Mouse (Mus musculus) gastrocnemius, postnatal 36 days (tissue): ENCODE results near the gene Zfp655. TPM values are rescaled to one million over a fixed set of nuclear protein-coding genes. Genes with fewer than 3 reads are reported as not detected.
"Not testable (repeated sequence)": the region's sequence is repeated elsewhere in the genome, so short reads cannot be mapped to it uniquely, and the experiment has no call there.

Experiments
- DNase-seq, 2 experiments: peaks; one replicate each; pipeline ENCODE4 v3.0.0; 2022
- intact Hi-C: fragments of 180-260 bp; cut with DNase I; formaldehyde crosslinking; loops from one replicate; pipeline ENCODE4 v1.15.1; 2025
- total RNA-seq, 2 experiments: library from RNA; stranded (reverse); gene quantifications; 2 replicates each; pipeline ENCODE4 v1.2.3; 2021

Zfp655 gene
- total RNA-seq, 2 experiments from 2014 or later: 9.2 to 14.6 TPM

DNA sequence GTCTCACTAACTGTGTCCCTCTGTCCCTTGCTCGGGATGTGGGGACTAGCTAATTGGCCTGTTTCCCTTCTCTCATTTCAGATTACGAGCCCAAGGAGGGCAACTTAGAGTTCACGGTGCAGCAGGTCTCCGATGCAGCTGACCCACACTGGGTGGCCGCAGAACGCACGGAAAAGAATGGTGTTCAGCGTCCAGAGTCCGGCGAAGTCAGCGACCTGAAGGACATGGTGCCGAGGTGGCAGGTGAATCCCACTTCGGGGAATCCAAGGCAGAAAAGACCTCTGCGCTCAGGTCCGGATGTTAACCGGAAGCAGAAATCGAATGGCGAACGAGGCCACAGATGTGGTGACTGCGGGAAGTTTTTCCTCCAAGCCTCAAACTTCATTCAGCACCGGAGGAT is 13.3 kb upstream of the Zfp655 start:
- DNase-seq: no peak
- intact Hi-C loops: no loop called here

DNA sequence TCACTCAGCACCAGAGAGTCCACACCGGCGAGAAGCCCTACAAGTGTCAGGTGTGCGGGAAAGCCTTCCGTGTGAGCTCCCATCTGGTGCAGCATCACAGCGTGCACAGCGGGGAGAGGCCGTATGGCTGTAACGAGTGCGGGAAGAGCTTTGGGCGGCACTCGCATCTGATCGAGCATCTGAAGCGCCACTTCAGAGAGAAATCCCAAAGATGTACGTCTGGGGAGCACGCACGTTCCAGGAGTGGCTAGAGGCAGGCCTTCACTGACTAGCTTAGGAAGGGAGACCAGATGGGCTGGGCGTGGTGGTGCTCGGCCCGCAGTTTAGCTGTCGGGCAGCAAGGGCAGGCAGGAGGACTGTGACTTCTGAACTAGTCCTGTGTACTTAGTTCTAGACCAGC is 12.8 kb upstream of the Zfp655 start:
- intact Hi-C loops: no loop called here
- DNase-seq: no peak

DNA sequence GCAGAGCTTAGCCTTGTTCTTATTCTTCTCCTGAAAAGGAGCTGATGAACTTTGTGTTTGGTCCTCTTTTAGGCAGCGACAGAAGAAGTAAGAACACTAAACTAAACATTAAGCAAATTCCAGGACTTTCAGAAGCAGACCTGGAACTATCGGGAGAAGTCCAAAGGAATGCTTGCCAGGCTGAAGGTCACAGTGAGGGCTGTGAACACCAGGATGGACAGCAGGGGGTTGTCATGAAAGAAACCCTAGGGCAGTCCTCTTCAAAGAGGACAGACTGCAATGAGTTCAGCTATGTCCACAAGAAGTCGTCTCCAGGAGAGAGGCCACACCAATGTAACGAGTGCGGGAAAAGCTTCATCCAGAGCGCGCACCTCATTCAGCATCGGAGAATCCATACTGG is 11.5 kb upstream of the Zfp655 start:
- intact Hi-C loops: no loop called here
- DNase-seq: no peak

DNA sequence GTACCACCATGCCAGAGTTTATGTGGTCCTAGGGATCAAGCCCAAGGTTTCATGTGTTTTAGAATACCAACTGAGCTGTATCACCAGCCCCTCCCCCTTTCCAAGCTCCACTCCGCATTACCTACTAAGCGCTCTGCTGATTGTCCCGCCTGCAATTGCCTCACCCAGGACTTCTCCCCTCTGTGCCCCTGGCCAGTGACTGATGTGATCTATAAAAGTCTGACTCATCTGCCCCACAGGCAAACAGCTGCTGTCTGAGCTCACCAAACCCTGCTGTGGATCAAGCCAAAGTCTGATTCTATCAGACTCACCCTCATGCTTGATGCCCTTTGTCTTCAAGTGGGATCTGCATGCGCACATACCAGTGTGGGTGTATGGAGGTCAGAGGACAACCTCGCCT is 8.7 kb upstream of the Zfp655 start:
- DNase-seq: no peak
- intact Hi-C loops: no loop called here

DNA sequence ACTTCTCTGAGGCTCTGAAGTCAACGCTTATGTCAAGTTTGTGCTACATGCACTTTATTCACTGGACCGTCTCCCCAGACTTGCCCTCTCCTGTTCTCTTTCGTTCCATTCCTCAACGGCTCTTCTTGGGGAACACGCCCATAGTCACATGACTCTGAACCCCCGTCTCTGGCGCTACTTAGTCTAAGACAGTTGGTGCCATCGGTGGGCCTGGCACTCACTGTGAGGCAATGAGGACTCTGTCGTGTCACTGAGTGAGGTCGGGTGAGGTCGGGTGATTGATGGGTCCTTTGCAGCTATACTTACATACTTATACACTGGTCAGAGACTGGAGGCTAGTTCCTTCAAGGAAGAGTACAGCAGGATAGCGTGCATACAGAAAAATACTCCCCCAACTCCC is 8.1 kb upstream of the Zfp655 start:
- no peak for DNase-seq
- intact Hi-C loops: no loop called here

DNA sequence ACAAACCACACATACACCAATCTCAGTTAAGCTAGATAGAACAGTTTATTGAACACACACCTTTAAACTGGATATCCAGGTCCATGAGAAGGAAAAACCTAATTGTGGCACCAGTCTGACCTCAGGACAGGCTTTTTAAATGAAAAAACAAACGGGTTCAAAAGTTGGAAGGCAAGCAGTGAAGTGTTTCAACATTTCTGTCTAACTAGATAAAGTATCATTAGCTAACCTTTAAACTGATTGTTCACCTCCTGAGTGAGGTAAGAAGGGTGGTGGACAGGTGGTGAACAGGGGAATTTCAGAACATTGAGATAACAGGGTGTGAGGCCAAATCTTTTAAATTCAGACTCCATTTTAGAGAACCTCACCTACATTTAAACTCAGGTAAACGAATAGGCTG is 5.1 kb upstream of the Zfp655 start:
- intact Hi-C loops: no loop called here
- no peak for DNase-seq

DNA sequence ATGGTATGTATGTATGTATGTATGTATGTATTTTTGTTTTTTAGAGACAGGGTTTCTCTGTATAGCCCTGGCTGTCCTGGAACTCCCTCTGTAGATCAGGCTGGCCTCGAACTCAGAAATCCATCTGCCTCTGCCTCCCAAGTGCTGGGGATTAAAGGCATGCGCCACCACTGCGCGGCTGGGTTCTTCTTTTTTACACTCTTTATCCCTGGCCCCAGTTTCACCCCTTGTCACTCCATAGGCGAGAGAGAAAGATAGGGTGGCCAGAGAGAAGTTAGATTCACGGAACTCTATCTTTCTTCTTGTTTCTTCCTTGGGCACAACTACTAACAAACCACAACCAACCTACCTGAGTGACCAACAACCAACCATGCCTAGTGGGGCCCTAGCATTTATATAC is 2.2 kb upstream of the Zfp655 start:
- intact Hi-C loops, DNase-seq: not testable (repeated sequence)

DNA sequence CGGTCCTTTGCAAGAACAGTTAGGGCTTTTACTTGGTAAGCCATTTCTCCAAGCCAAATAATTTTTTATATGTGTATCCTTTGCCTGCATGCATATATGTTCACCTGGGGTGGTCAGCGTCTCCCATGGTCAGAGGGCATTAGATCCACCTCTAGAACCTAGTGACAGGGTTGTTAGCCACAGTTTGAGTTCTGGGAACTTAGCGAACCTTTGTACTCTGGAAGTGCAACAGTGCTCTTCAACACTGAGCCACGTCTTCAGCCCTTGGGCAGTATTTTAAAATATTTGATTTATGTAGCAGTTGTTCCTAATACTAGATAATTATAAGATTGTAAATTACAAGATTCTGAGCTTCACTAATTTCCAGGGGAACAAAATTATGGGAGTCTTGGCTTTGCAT is 874 bp upstream of the Zfp655 start:
- intact Hi-C loops: loop anchor here (5.0 kb wide), 1 partner anchor 52 kb away; the partner anchor contains the start of gene Zscan25
- DNase-seq: no peak

DNA sequence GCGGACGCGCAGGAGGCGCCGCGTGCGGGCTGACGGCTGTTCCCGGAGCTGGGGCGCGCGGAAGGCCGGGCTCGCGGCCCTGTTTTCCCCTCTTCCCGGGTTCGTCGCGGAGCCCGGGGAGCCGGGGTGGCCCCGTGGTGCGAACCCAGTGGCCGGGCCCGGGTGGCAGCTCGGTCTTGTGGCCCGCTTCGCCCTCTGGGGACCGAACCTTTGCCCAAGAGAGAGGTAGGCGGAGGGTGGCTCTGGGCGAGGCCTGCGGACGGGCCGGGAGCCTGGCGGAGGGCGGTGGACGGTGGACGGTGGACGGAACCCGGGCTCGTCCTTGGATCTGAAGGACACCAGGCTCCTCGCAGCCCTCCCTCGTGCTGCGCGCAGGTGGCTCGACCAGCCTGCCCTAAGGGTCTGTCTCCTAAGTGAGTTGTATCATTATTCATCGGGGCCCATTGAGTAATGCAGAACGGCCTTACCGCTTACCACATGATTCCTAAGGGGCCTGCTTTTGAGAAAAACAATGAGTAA is 437 bp downstream of the Zfp655 start:
- intact Hi-C loops: loop anchor here (5.0 kb wide), 1 partner anchor 50 kb away; the partner anchor contains the start of gene Zscan25
- peak in 1 of 2 experiments; percentile 10 for DNase-seq

DNA sequence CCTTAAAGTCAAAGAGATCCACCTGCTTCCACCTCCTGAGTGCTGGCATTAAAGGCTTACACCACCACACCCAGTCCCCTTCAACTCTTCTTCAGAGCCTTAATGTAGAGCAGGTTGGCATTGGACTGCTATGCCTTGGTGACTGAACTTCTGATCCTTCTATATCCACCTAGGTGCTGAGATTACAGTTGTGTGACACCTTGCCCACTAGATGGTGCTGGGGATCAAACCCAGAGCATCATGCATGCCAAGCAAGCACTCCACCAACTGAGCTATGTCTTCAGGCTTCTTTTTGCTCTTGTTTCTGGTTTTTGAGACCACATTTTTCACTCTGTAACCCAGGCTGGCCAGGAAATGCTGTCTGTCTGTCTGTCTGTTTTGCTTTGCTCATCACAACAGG is 3.1 kb downstream of the Zfp655 start:
- DNase-seq: no peak
- intact Hi-C loops: loop anchor here (5.0 kb wide), 1 partner anchor 48 kb away; the partner anchor contains the start of gene Zscan25

DNA sequence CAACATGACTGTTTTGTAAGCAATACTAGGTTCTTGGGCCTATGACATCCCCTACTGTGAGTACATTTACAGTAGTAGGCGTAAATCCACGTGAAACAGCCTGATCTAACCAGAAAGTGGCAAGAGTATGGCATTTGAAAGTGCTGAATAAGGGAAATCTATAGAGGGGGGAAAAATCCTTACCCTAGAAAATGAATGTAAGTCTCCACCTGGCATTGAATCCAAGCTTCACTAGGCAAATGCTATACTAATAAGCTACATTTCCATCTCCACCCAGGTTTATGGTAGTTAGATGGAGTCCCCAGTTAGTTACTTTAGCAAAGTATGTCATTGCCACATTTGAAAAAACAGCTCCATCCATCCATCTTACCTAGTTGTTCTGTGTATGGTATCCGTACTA is 18.0 kb downstream of the Zfp655 start:
- intact Hi-C loops: no loop called here

DNA sequence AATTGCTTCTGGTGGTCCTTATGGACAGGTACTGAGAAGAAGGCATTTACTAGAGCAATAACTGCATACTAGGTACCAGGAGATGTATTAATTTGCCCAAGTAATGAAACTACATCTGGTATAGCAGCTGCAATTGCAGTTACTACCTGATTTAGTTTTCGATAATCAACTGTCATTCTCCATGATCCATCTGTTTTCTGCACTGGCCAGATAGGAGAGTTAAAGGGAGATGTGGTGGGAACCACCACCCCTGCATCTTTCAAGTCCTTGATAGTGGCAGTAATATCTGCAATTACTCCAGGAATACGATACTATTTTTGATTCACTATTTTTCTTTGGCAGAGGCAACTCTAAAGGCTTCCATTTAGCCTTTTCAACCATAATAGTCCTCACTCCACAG is 42.1 kb downstream of the Zfp655 start:
- intact Hi-C loops, DNase-seq: not testable (repeated sequence)

More for the DNA sequence above, 18.0 kb downstream of the Zfp655 start:
- DNase-seq: no peak

DNA sequence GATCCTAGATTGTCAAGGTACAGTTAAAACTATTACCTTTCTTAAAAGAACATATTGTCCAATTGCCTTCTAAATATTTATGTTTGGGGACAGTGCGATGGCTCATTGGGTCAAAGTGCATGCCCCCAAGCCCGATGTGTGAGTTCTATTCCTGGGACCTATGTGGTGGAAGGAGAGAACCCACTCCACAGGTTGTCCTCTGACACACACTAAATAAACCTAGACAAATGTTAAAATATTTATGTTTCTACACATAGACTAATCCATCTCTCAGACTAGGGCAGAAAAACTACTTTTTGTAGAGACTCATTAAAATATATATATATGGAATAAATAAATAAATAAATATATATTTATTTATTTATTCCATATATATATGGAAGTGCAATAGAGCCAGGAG is 48.4 kb downstream of the Zfp655 start:
- no peak for DNase-seq
- intact Hi-C loops: loop anchor here (2.0 to 5.0 kb wide), 2 partner anchors 48 to 75 kb away; partner anchors contain the start of genes Zfp655 and Zkscan5

DNA sequence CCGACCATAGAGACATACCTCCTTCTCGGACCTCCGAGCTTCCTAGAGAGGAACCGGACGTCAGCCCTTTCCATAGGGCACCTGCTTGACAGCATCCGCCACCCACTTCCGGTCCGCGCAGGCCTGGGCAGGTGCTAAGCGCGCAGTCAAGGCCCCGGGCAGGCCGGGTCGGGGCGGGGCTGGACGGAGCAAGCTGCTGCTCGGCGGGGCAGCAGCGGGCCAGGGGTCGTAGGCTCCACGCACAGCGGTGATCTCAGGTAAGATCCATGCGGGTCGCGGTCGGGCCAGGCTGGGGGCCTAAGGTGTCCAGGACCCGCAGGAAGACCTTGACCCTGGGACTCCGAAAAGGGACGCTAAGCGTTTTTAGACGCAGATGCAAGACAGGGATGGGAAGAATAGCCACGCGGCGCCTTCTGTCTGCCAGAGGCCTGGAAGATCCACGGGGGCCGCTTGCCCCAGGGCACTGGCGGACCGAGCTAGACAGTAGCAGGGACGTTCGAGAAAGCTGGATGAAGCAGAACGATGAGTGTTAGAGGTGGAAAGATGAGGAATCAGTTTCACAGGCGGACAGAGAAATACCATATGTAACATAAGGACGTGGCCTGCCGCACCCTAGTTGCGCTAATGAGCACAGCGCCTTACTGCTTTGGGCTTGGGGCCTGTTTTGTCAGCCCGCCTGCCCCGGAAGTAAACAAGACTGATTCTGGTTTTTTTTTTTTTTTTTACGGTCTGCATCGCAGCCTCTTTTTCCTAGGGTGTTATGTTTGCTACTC is 49.0 kb downstream of the Zfp655 start, which contains the start of gene Zscan25:
TSS of gene Zscan25 (plus strand) at position 130 of the 773 bp plus-strand sequence.
- peak; percentile 81 to 88 for DNase-seq
- intact Hi-C loops: loop anchor here (2.0 to 5.0 kb wide), 2 partner anchors 48 to 76 kb away; partner anchors contain the start of genes Zfp655 and Zkscan5

DNA sequence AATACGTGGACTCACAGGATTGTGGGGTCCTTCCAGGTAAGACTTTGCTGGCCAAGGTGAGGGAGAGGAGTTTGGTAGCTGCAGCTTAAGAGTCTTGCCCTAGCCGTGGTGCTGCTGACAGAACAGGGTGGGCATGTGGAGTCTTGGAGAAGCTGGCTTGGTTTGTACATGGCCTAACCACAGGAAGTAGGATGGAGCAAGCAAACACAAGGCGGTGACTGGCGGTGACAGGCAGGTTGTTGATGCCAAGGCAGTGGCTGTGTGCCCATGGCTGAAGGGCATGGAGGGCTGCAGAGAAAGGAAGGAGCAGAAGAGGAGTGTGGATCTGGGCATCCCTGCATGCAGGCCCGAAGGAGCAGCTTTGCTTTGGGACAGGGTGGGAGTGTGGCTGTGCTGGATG is 56.9 kb downstream of the Zfp655 start:
- intact Hi-C loops: no loop called here
- no peak for DNase-seq

DNA sequence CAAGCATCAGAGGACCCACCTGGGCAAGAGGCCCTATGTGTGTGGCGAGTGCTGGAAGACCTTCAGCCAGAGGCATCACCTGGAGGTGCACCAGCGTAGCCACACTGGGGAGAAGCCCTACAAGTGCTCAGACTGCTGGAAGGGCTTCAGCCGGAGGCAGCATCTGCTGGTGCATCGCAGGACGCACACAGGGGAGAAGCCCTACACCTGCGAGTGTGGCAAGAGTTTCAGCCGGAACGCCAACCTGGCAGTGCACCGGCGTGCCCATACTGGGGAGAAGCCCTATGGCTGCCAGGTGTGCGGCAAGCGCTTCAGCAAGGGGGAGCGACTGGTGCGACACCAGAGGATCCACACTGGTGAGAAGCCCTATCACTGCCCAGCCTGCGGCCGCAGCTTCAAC is 59.2 kb downstream of the Zfp655 start:
- DNase-seq: no peak
- intact Hi-C loops: no loop called here

DNA sequence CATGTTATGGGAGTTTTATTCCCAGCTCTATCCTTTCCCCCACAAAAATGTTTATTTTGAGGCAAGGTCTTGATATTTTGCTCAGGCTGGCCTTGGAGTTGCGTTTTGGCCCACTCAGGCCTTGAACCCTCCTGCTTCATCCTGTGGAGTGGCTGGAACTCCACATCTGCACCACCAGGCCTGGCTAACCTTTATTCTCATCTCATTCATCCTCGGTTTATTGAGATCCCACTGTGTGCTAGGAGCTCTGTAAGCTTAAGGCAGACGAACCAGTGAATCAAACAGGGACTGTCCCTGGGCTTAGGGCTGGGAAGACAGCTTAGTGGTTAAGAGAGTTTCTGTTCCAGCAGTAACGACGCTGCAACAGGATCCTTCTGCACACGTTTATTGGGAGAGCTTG is 60.9 kb downstream of the Zfp655 start:
- no peak for DNase-seq
- intact Hi-C loops: no loop called here

Other genes starting within 250 kb of the Zfp655 start
- gene Gm4871, start 199.0 kb upstream of the Zfp655 start, total RNA-seq: not detected
- gene 1700018F24Rik, start 188.7 kb upstream of the Zfp655 start, total RNA-seq: not detected
- 10 to 100 TPM; 25.0 to 26.1 TPM for gene Arpc1a, start 147.9 kb upstream of the Zfp655 start, total RNA-seq
- not detected for gene Kpna7, start 147.7 kb upstream of the Zfp655 start, total RNA-seq
- gene Arpc1b, start 117.5 kb upstream of the Zfp655 start, total RNA-seq: 10 to 100 TPM; 28.3 to 30.4 TPM
- gene Pdap1, start 91.5 kb upstream of the Zfp655 start, total RNA-seq: 10 to 100 TPM; 48.3 to 52.2 TPM
- 10 to 100 TPM; 44.3 to 47.0 TPM for gene Bud31, start 91.4 kb upstream of the Zfp655 start, total RNA-seq
- gene Ptcd1, start 64.6 kb upstream of the Zfp655 start, total RNA-seq: 10 to 100 TPM; 11.3 to 12.0 TPM
- 1 to 10 TPM; 7.3 to 8.7 TPM for gene Cpsf4, start 64.5 kb upstream of the Zfp655 start, total RNA-seq
- 100 to 1,000 TPM; 691 to 699 TPM for gene Atp5j2, start 39.7 kb upstream of the Zfp655 start, total RNA-seq
- gene Zkscan14, start 29.8 kb upstream of the Zfp655 start, total RNA-seq: 10 to 100 TPM in 1 of 2 experiments, 1 to 10 TPM in 1; 8.5 to 13.0 TPM
- gene Zkscan5, start 27.2 kb upstream of the Zfp655 start, total RNA-seq: 1 to 10 TPM; 5.4 to 7.5 TPM
- 1 to 10 TPM; 6.6 to 9.3 TPM for gene Zscan25, start 48.8 kb downstream of the Zfp655 start, total RNA-seq
- gene Cyp3a57, start 113.6 kb downstream of the Zfp655 start, total RNA-seq: not detected
- not detected for gene Cyp3a16, start 238.0 kb downstream of the Zfp655 start, total RNA-seq